Mouse (Mus musculus) layer of hippocampus, postnatal 36 days (tissue): ENCODE data around the gene Hmcn1. TPM values are rescaled to one million over a fixed set of nuclear protein-coding genes. Genes with fewer than 3 reads are reported as not detected.

ENCODE experiments used
- DNase-seq, 2 experiments: peaks; one replicate each; pipeline ENCODE4 v3.0.0; 2022
- total RNA-seq, 2 experiments: library from RNA; stranded (reverse); gene quantifications; 2 replicates each; pipeline ENCODE4 v1.2.3; 2021

The Hmcn1 gene
- total RNA-seq, result 1 to 10 TPM; 2.2 to 4.2 TPM

GRCm38 (mm10) chr1:150993162-150994064, at the start of gene Hmcn1:
Hmcn1 (minus strand) TSS chr1:150993435.
- no peak for DNase-seq

- no peak for DNase-seq
These were observed 47.9 kb upstream of the Hmcn1 start for GRCm38 (mm10) chr1:151040945-151041649.

- DNase-seq, result no peak
These were observed 47.1 kb upstream of the Hmcn1 start for GRCm38 (mm10) chr1:151040290-151040689.

- no peak for DNase-seq
These were observed 46.0 kb upstream of the Hmcn1 start for GRCm38 (mm10) chr1:151039189-151039588.

- no peak for DNase-seq
These were observed 45.3 kb upstream of the Hmcn1 start for GRCm38 (mm10) chr1:151038566-151038965.

GRCm38 (mm10) chr1:151036405-151036985, 43.3 kb upstream of the Hmcn1 start:
- no peak for DNase-seq

- DNase-seq, result no peak
These were observed 42.5 kb upstream of the Hmcn1 start for GRCm38 (mm10) chr1:151035766-151036165.

GRCm38 (mm10) chr1:151034993-151035592, 41.9 kb upstream of the Hmcn1 start:
- DNase-seq, result peak; percentile 22 to 56

- DNase-seq, result no peak
These were observed 40.1 kb upstream of the Hmcn1 start for GRCm38 (mm10) chr1:151033291-151033690.

GRCm38 (mm10) chr1:151031581-151031980, 38.3 kb upstream of the Hmcn1 start:
- DNase-seq, result no peak

GRCm38 (mm10) chr1:151031086-151031485, 37.9 kb upstream of the Hmcn1 start:
- DNase-seq, result no peak

GRCm38 (mm10) chr1:151025049-151025773, 32.0 kb upstream of the Hmcn1 start:
- DNase-seq, result no peak

- DNase-seq, result no peak
These were observed 26.1 kb upstream of the Hmcn1 start for GRCm38 (mm10) chr1:151019273-151019890.

- peak; percentile 26 to 41 for DNase-seq
These were observed 17.8 kb upstream of the Hmcn1 start for GRCm38 (mm10) chr1:151011056-151011455.

- peak in 1 of 2 experiments; percentile 43 for DNase-seq
These were observed 16.0 kb upstream of the Hmcn1 start for GRCm38 (mm10) chr1:151009115-151009797.

- no peak for DNase-seq
These were observed 14.5 kb upstream of the Hmcn1 start for GRCm38 (mm10) chr1:151007747-151008146.

GRCm38 (mm10) chr1:151004007-151004406, 10.8 kb upstream of the Hmcn1 start:
- DNase-seq, result no peak

- no peak for DNase-seq
These were observed 8.7 kb upstream of the Hmcn1 start for GRCm38 (mm10) chr1:151001868-151002428.

GRCm38 (mm10) chr1:151000714-151001113, 7.5 kb upstream of the Hmcn1 start:
- DNase-seq, result no peak

GRCm38 (mm10) chr1:150994612-150995011, 1.4 kb upstream of the Hmcn1 start:
- DNase-seq, result no peak
